Mouse (Mus musculus) c-Kit-positive CD71-positive TER-119-negative erythroid progenitor cells, embryonic 14.5 days (primary cell): ENCODE measurements around the gene H3f3a.
"Not testable (repeated sequence)": the region's sequence is repeated elsewhere in the genome, so short reads cannot be mapped to it uniquely, and the experiment has no call there.

ENCODE experiments used
- DNase-seq: peaks from one replicate; pipeline ENCODE4 v3.0.0-alpha.2; 2013; ENCODE audit warnings: low read depth

H3f3a gene

DNA sequence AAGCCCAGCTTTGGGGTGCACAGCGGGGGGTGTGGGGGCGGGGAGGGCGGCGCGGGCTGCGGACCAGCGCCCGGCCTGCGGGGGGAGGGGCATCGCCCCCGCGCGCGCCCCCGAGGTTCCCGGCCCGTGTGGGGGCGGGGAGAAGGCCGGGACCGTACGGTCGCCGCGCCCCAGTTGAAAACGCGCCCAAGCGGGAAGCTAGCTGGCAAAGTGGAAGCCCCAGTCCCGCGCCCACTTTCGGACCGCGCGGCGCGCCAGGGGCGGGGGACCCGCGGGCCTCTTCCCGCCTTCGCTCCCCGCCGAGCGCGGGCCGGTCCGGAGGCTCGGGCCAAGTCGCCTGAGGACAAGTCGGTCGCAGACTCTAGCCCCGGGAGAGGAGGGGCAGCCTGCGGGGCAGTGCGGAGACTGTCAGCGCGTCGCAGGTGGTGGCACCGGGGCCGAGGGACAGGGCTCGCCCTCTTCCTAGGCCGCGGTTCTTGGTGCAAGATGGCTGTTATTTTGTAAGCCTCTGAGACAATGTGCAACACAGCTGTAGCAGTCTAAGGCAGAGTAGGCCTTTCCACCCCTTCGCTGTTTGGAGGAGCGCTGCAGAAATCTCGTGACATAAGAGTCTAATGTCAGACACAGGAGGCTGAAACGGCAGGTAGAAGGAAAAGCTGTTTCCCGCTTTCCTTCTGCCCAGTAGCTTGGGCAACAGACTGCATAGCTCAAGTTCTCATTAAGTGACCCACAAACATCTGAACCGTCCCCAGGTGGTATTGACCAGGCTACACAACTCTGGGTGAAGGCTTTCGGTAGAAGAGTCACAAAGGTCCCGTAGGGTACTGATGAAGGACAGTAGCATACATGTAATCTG, at the start of gene H3f3a:
Gene H3f3a, minus strand, starts transcription at position 59 of the 856 bp plus-strand sequence.
- peak; percentile 58 for DNase-seq

DNA sequence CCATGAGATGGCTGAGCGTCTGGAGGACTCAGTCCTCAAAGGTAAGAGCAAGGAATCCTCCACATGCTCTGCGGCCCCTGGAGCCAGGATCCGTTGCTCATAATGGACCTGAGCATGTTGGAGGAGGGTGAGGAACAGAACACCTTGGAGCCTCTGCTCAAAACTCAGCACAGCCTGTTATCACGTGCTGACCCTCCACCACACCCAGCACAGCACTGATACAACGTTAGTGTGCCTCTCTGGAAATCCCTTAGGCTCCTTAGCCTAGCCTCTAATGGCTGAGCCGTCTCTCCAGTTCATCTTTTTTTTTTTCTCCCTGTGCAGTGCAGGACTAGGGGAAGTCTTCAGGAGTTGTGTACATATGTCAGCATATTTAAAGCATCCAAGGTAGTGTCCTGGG, 46.3 kb upstream of the H3f3a start:
- DNase-seq, result peak; percentile 25

DNA sequence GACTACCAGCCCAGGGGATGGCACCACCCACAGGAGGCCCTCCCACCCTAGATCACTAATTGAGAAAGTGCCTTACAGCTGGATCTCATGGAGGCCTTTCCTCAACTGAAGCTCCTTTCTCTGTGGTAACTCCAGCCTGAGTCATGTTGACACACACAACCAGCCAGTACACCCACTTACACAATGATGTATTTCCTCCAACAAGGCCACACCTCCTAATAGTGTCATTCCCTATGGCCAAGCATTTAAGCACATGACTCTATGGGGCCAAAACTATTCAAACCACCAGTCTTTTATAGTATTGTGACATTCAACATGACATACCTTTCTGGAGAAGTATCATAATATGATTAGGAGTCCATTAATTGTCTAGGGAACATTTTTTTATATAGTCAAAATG, 45.0 kb upstream of the H3f3a start:
- DNase-seq, result no peak

DNA sequence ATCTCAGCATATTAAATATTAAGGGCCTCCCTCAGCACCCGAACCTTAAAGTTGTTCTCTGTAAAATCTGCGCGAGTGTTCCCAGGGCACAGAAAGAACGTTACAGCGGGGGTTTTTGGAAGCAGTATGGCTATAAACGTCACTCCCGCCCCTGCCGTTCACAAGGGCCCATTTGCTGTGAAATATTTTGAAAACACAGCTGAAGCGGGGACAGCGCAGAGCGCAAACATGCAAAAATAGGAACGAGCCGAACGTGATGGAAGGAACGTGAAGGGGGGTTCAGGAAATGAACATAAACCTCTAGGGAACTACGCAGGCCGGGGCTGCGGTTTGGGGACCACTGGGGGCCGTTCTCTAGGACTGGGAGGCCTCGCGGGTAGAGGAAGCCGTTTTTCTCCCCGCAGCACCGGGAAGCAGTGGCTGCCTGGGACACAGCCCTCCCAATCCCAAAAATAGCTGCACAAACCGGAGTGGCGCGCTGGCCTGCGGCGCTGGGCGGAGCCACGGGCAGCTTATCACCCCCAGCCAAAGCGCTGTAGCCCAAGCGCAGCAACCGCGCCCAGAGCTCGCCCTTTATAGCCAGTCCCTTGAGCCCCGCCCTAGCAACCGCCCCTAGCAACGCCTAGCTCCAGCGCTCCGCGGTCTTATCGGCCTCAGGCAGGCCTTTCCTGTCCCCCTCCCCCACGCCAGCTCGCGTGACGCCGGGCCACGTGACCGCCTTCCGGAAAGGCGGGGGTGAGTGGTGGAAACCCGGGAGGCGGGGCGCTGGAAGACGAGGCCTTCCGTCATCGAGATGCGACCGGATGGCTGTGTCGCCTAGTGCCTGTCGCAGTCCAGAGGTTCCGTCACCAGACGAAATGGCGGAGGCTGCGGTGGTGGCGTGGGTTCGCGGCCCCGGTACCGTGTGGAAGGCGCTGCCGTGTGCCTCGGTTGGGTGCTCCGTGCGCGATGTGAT, 36.9 kb upstream of the H3f3a start, which contains the start of gene Sde2:
Gene Sde2, plus strand, starts transcription at position 812 of the 955 bp plus-strand sequence.
- DNase-seq, result peak; percentile 100

DNA sequence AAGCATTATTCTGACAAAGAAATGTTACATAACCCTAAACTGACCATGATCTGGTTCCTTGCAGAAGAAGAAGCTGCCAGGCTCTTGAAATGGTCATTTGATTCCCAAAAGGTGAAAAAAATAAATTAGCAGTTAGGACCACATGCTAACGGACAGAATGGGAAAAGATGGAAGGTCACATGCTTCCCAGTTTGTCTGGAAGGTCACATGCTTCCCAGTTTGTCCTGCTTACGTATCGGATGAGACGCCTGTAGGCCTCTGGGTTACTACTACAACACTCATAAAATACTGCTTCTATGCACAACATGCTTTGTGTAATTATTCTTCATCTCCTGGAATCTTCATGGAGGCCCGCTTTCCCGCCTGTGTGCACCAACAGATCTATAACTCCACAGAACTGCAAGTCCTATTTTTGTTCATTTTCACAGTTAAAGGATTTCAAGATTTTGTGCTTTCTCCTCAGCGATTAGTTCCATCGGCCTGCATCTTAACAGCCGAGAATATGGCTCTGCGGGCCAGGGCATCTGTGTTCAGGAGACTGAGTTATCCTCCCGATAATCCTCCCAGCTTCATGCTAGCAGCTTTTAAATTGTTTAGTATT, 36.1 kb upstream of the H3f3a start:
- DNase-seq, result no peak

DNA sequence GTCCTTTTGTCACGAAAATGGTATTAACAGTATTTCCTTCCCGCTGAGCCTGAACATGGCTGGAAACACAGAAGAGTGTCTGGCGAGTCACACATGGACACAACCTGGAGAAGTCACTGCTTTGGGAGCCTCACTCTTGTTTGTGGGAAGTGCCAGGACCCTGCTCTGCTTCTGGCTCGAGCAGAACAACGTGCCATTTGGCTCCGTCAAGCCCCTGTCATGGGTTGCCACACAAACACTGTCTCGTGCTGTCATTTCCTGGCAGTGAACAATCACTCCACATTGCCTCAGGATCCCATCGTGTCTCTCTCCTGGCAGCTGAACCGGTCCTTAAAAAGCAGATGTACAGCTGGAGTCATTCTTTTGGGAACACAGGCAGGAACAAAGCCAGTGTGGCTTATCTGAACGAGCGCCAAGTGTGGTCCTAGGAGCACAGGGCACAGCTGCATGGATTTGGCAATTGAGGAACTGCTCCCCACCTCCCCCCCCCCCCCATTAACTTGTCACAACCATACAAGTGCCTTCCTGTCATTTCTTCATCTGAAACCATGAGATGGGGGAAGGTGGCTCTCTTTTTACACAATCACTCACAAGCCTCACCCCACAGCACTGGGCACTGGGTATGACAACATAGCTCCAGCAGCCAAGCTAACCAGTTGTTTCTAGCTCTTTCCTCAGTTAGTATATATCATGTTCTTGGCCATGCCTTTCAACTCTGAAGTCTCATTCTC, 34.9 kb upstream of the H3f3a start:
- no peak for DNase-seq

DNA sequence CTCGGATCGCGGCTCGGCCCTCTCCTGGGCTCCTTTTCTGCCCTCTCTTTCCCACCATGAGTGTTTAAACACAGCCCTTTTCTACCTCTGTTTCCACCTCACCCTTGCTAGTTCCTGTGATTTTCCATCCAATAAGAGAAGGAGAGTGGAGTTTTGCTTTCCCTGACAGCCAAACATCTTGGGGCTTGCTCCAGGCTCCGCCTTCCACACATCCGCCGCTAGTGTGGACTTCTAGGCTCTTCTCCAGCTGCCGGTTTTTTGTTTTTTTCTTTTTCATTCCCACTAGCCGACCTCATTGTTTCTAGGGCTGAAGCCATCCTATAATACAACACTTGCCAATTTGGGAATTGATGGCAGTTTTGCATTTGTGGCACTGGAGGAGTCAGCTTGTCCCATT, 34.4 kb upstream of the H3f3a start:
- DNase-seq, result peak; percentile 65

DNA sequence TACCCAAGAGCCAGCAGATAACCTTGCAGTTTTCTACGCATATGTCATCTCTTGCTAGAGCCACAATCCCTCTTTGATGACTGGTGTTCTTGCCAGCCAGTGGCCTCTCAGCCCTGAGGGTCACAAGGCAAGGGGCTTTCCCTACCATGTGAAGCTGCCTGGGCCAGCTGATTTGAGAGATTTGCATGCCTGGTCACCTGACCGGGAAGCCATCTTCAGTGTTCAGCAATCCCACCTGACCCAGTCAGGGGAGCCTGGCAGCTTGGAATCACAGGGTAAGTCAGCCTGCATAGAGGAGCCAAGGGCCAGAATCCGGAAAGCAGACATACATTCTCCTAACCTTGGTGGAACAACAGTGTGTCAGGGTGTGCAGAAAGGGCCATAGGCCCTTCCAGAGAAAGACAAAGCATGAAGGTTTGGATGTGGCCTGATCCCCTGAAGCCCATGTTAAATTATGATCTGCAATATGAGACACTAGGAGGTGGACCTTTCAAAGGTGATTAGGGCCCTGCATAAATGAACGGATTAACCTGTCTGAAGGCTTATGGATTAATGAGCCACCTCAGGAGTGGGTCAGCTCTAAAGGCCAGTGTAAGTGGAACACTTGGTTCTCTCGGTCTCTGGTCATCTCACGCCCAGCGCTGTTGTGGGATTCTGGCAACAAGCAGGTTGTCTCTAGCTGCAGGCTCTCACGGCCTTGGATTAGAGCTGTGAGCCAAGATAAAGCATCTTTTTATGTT, 28.0 kb upstream of the H3f3a start:
- DNase-seq, result no peak

DNA sequence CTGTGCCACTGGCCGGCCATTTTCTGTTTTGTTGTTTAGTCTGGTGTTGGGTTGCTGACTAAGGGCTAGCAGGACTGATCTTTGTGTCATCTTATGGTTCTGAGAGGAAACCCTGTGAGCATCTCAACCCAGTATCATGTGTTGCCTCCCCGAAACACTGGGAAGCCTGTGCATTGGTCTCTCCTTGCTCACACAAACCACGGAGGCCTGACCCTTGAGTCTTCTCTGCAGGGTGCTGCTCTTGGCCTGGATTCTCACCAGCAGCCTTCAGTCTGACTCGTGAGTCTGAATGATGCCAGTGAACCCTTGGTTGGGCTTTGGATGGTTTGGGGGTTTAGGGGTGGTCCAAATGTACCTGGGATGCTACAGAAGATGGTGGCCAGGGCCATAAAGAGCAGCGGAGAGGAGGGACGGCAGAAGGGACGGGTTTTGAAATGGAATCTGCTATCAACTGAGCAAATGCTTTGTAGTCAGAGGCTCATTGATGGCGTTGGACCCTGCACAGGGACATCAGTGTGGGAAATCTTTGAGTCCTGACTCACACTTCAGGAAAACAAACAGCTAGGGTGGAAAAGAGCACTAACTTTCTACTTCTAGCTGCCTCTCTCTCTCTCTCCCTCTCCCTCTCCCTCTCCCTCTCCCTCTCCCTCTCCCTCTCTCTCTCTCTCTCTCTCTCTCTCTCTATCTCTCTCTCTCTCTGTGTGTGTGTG, 25.6 kb upstream of the H3f3a start:
- DNase-seq, result no peak

DNA sequence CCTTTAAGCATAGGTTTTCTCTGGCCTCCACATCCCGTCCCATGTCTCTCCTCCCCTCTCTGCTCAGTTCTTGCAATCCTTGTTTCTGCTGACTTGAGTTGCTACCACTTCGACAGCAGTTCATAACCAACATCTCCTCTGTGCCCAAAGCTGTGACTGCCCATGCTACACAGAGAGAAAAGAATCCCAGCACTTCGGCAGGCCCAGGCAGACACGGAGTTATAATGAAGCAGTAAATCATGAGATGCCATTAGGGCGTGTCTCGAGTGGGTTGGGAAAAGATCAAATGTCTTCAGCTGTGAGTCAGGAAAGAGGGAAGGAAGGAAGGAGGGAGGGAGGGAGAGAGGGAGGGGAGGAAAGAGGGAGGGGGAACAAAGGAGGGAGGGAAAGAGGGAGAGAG, 24.3 kb upstream of the H3f3a start:
- no peak for DNase-seq

DNA sequence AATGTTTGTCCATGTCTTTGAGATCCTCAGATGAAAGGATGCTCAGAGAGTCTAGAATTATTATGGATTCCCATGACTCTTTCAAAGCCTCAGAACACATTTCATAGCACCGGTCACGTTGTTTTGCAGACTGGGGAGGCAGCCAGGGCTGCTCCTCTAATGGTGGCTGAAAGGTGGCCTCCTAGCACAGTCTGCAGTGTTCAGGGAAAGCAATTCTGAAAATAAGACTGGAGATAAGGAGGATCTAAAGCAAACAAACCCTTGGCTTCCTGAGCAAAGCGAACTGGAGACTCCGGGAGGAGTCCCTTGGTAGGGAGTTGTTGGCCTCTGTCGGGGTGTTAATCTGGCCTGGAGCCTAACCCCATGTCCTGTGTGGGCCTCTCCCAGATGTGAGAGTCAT, 23.4 kb upstream of the H3f3a start:
- no peak for DNase-seq

DNA sequence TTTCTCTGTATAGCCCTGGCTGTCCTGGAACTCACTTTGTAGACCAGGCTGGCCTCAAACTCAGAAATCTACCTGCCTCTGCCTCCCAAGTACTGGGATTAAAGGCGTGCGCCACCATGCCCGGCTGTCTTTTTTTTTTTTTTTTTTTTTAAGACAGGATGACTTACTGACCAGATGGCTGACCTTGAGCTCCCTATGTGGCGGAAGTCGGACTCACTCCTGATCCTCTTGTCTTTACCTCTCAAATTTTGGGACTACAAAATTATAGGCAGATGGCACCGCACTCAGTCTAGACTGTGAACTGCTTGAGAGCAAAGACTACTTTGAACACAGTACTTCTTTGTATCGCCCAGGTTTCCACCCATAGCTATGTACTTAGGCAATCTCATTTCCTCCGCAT, 22.7 kb upstream of the H3f3a start:
- not testable (repeated sequence) for DNase-seq

DNA sequence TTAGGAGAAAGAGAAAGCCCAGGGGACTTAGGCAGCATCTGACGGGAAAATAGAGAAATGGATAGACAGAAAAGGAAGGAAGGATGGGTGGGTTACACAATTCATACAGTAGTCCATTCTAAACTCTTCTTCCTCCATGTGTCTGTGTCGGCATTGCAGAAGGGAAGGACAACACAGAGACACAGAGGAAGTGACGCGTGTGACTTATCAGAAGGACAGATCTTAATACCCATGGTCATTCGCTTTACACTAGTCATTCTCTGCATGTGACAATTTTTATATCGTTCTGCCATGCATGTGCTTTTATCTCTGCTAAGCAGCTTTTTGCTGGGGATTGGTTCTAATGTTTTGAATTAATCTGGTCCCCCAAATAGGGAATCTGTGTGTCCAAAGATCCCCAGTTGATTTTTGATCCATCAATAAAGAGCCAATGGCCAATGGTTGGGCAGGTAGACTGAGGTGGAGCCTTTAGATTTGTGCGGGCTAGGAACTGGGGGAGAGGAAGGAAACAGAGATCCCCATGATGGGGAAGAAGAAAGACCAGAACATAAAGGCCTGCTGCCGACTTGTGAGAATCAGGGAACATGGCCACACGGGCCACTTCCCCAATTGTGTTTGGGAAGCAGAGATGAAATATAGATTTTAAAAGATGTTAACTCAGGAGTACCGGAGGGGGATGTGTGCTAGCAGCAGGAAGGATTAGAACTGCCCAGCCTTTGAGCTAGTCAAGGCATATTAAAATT, 21.7 kb upstream of the H3f3a start:
- DNase-seq, result no peak

DNA sequence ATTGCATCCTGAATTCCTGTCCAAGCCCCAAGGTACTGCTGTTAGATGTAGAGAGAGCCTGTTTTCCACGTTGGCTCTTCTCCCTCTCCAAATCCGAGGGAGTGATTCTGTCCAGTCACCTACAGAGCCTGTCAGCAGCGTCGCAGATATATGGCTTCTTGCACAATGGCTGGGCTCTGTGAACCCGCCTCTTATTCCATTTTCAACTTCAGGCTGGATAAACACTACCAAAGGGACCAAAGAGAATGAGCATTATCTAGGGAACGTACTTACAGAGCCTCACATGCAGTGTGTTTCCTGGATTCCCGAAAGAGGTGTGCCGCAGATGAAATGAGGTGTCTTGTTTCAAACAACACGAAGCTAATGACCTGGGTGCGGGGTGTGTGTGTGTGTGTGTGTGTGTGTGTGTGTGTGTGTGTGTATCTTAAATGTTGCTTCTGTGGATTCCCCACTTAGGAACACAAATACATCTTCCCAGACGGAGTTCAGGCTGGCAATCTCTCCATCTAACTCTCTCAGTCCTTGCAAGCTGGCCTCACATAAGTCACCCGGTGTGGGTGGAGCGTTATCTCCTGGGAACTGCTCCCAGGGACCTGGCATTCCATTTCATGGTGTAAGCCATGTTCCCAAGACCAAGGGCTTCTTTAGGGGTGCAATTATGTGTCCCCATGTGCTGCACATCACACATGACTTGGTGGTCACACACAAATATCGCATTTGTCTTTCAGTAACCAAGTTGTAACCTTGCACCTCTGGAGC, 17.0 kb upstream of the H3f3a start:
- DNase-seq, result no peak

DNA sequence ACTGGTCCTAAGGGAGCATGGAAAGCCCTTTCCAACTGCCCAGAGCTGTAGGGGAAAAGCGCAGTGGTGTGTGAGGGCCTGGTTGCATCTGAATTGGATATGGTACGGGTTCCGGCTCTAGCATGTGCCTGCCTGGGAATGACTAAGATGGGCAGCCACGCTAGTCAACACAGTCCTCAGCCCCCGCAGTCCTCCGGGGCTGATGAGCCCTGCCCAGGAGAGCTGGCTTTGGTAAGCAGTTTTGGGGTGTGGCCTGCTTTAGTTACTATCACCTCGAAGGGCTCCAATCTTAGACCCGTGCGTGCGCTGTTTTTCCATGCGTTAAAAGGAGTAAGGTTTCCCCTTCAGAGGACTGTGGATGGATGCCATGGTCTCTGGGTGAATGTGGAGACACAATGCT, 16.4 kb upstream of the H3f3a start:
- no peak for DNase-seq

DNA sequence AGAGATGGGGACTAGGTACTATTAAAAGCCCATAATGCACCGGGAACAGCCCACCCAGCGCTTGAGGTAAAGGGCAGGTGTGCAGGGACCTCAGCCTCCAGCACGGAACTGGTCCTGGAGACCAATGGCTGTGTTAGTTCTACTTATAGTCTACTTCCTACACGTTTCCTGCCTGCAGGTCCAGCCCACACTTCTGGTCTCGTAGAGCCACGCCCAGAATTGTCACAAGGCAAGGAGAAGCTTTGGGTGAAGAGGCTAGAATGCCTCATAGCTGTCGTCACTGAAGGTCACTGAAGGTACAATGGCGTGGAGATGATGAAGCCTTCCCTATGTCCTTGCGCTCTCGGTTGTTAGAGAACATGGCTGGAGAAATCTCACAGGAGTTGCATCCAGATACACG, 16.0 kb upstream of the H3f3a start:
- no peak for DNase-seq

DNA sequence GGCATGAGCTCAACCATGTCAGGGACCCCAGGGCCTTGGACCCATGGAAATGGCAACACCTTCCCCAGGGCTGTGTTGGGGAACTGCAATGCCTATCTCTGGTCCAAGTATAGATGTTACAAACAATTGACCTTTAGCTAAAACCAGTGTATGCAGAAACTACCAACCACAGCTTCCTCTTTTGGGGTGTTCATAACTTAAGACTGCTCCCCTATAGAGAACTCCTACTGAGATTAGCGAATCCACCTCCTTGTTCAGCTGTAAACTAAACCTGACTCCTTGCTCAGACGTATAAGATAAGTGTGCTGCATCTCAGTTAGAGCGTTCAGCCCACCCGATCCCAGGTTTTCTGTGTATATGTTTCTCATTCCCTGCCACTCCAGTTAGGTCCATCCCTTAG, 12.9 kb upstream of the H3f3a start:
- no peak for DNase-seq

DNA sequence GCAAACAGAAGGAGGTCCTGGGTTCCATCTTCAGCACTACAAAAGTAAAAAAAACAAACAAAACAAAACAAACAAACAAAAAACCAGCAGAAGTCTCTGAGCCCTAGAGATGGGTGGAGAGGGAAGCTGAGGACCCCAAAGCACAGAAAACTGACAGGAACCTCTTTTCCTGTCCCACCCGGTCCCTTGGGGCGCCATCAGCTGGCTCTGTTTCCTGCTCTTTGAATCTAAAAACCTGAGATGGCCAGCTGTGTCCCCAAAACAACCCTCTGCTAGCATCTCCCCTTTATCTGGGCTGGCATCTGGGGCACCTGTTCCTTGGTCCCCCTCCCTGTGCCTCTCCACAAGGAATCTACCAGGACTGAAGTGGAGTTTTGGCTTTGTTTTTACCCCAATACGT, 11.0 kb upstream of the H3f3a start:
- no peak for DNase-seq

DNA sequence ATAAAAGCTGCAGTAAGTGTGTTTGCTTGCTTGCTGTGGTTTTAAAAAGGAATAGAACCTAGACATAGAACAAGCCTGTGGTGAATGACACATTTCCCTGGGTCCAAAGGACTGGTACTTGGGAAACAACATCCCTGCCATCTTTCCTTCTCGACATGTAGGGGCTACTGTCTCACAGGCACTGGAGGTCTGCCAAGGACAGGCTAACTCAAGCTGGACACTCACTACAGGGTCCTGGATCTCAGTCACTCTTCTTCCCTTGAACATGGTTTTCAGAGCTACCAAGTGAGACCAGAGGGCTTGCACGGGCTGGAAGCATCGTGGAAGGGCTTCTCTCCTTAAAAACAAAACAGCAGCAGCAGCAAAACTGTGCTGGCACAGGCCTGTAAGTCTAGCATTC, 10.0 kb upstream of the H3f3a start:
- no peak for DNase-seq
